Mouse (Mus musculus): ENCODE data around the gene Trpv5. TPM values are rescaled to one million over a fixed set of nuclear protein-coding genes. Genes with fewer than 3 reads are reported as not detected.

The Trpv5 gene
- 0.16 and 0.22 TPM in 2 replicates for total RNA-seq (2012; rRNA removed)

GRCm38 (mm10) chr6:41680669-41681068, at the start of gene Trpv5:
TSS of gene Trpv5 (minus strand) at chr6:41680769.
- in situ Hi-C loops (cut with MboI; ENCODE audit: low sequenced_read_pairs in 2 of 2, unreplicated experiment in 2 of 2): no loop called here
- H3K4me3 ChIP-seq (ENCODE audit: insufficient read depth in 1 of 2, low read depth in 1 of 2, low read length in 2 of 2, poor library complexity in 1 of 2, severe bottlenecking in 1 of 2): no peak within 1 kb of the TSS
- no peaks in the 10 kb centered on the region for H3K36me3 ChIP-seq (ENCODE audit: control insufficient read depth, insufficient read depth, low read length, poor library complexity, severe bottlenecking)
- no peaks in the 10 kb centered on the region for H3K9me3 ChIP-seq (ENCODE audit: control insufficient read depth, insufficient read depth, low read depth, low read length)
- TF ChIP-seq HCFC1 (IDR thresholded peaks at IDR 0.05; ENCODE audit: borderline replicate concordance, insufficient read depth, low read length) (no peak), ZC3H11A (IDR thresholded peaks at IDR 0.05; ENCODE audit: borderline replicate concordance, low read depth, low read length) (no peak), CHD2 (IDR thresholded peaks at IDR 0.05; ENCODE audit: low read depth, low read length) (no peak), MAFK (IDR thresholded peaks at IDR 0.05; ENCODE audit: insufficient read depth, low read depth, low read length) (no peak), ZNF384 (IDR thresholded peaks at IDR 0.05; ENCODE audit: low read depth, low read length) (no peak)
- H3K9ac ChIP-seq (ENCODE audit: insufficient read depth, low read depth, low read length, poor library complexity, severe bottlenecking): no peak within 1 kb of the TSS
- no peak for DNase-seq (ENCODE audit: low read depth, low spot score)
- H3K4me1 ChIP-seq (ENCODE audit: control insufficient read depth in 2 of 2, insufficient read depth in 2 of 2, low read length in 2 of 2, poor library complexity in 1 of 2): peaks cover 0 to 3% of the 10 kb centered on the region in 2 experiments; a peak in 1 of 4 replicates
- H3K27ac ChIP-seq (ENCODE audit: insufficient read depth, low read depth, low read length, poor library complexity, severe bottlenecking): no peak within 1 kb of the TSS

GRCm38 (mm10) chr6:41727989-41728609, 47.5 kb upstream of the Trpv5 start:
- H3K36me3 ChIP-seq (ENCODE audit: control insufficient read depth, insufficient read depth, low read length, poor library complexity, severe bottlenecking): no peaks in the 10 kb centered on the region
- H3K4me3 ChIP-seq (ENCODE audit: insufficient read depth in 1 of 2, low read depth in 1 of 2, low read length in 2 of 2, poor library complexity in 1 of 2, severe bottlenecking in 1 of 2): no peak overlapping the region
- no peaks in the 10 kb centered on the region for H3K9me3 ChIP-seq (ENCODE audit: control insufficient read depth, insufficient read depth, low read depth, low read length)
- in situ Hi-C loops (cut with MboI; ENCODE audit: low sequenced_read_pairs in 2 of 2, unreplicated experiment in 2 of 2): no loop called here
- H3K4me1 ChIP-seq (ENCODE audit: control insufficient read depth in 2 of 2, insufficient read depth in 2 of 2, low read length in 2 of 2, poor library complexity in 1 of 2): no peaks in the 10 kb centered on the region
- no peak overlapping the region for H3K27ac ChIP-seq (ENCODE audit: insufficient read depth, low read depth, low read length, poor library complexity, severe bottlenecking)
- DNase-seq (ENCODE audit: low read depth, low spot score): no peak
- no peak for TF ChIP-seq ZC3H11A (IDR thresholded peaks at IDR 0.05; ENCODE audit: borderline replicate concordance, low read depth, low read length)
- TF ChIP-seq CHD2 (IDR thresholded peaks at IDR 0.05; ENCODE audit: low read depth, low read length): no peak
- no peak overlapping the region for H3K9ac ChIP-seq (ENCODE audit: insufficient read depth, low read depth, low read length, poor library complexity, severe bottlenecking)

GRCm38 (mm10) chr6:41721430-41721829, 40.9 kb upstream of the Trpv5 start:
- no peaks in the 10 kb centered on the region for H3K36me3 ChIP-seq (ENCODE audit: control insufficient read depth, insufficient read depth, low read length, poor library complexity, severe bottlenecking)
- no peak overlapping the region for H3K4me3 ChIP-seq (ENCODE audit: insufficient read depth in 1 of 2, low read depth in 1 of 2, low read length in 2 of 2, poor library complexity in 1 of 2, severe bottlenecking in 1 of 2)
- H3K27ac ChIP-seq (ENCODE audit: insufficient read depth, low read depth, low read length, poor library complexity, severe bottlenecking): no peak overlapping the region
- no peak overlapping the region for H3K9ac ChIP-seq (ENCODE audit: insufficient read depth, low read depth, low read length, poor library complexity, severe bottlenecking)
- no peak for DNase-seq (ENCODE audit: low read depth, low spot score)
- in situ Hi-C loops (cut with MboI; ENCODE audit: low sequenced_read_pairs in 2 of 2, unreplicated experiment in 2 of 2): no loop called here
- TF ChIP-seq ZC3H11A (IDR thresholded peaks at IDR 0.05; ENCODE audit: borderline replicate concordance, low read depth, low read length): no peak
- TF ChIP-seq MAFK (IDR thresholded peaks at IDR 0.05; ENCODE audit: insufficient read depth, low read depth, low read length): no peak
- TF ChIP-seq HCFC1 (IDR thresholded peaks at IDR 0.05; ENCODE audit: borderline replicate concordance, insufficient read depth, low read length): no peak
- TF ChIP-seq ZNF384 (IDR thresholded peaks at IDR 0.05; ENCODE audit: low read depth, low read length): no peak
- no peak for TF ChIP-seq CHD2 (IDR thresholded peaks at IDR 0.05; ENCODE audit: low read depth, low read length)
- H3K4me1 ChIP-seq (ENCODE audit: control insufficient read depth in 2 of 2, insufficient read depth in 2 of 2, low read length in 2 of 2, poor library complexity in 1 of 2): no peaks in the 10 kb centered on the region
- H3K9me3 ChIP-seq (ENCODE audit: control insufficient read depth, insufficient read depth, low read depth, low read length): no peaks in the 10 kb centered on the region

GRCm38 (mm10) chr6:41710281-41710680, 29.7 kb upstream of the Trpv5 start:
- in situ Hi-C loops (cut with MboI; ENCODE audit: low sequenced_read_pairs in 2 of 2, unreplicated experiment in 2 of 2): no loop called here
- H3K27ac ChIP-seq (ENCODE audit: insufficient read depth, low read depth, low read length, poor library complexity, severe bottlenecking): no peak overlapping the region
- no peak overlapping the region for H3K4me3 ChIP-seq (ENCODE audit: insufficient read depth in 1 of 2, low read depth in 1 of 2, low read length in 2 of 2, poor library complexity in 1 of 2, severe bottlenecking in 1 of 2)
- no peak for TF ChIP-seq CHD2 (IDR thresholded peaks at IDR 0.05; ENCODE audit: low read depth, low read length)
- no peak for TF ChIP-seq ZNF384 (IDR thresholded peaks at IDR 0.05; ENCODE audit: low read depth, low read length)
- no peak for TF ChIP-seq ZC3H11A (IDR thresholded peaks at IDR 0.05; ENCODE audit: borderline replicate concordance, low read depth, low read length)
- no peak for TF ChIP-seq MAFK (IDR thresholded peaks at IDR 0.05; ENCODE audit: insufficient read depth, low read depth, low read length)
- TF ChIP-seq HCFC1 (IDR thresholded peaks at IDR 0.05; ENCODE audit: borderline replicate concordance, insufficient read depth, low read length): no peak
- no peak overlapping the region for H3K9ac ChIP-seq (ENCODE audit: insufficient read depth, low read depth, low read length, poor library complexity, severe bottlenecking)
- H3K4me1 ChIP-seq (ENCODE audit: control insufficient read depth in 2 of 2, insufficient read depth in 2 of 2, low read length in 2 of 2, poor library complexity in 1 of 2): no peaks in the 10 kb centered on the region
- no peak for DNase-seq (ENCODE audit: low read depth, low spot score)
- no peaks in the 10 kb centered on the region for H3K9me3 ChIP-seq (ENCODE audit: control insufficient read depth, insufficient read depth, low read depth, low read length)
- no peaks in the 10 kb centered on the region for H3K36me3 ChIP-seq (ENCODE audit: control insufficient read depth, insufficient read depth, low read length, poor library complexity, severe bottlenecking)

- TF ChIP-seq ZNF384 (IDR thresholded peaks at IDR 0.05; ENCODE audit: low read depth, low read length) (no peak), ZC3H11A (IDR thresholded peaks at IDR 0.05; ENCODE audit: borderline replicate concordance, low read depth, low read length) (no peak), MAFK (IDR thresholded peaks at IDR 0.05; ENCODE audit: insufficient read depth, low read depth, low read length) (no peak), HCFC1 (IDR thresholded peaks at IDR 0.05; ENCODE audit: borderline replicate concordance, insufficient read depth, low read length) (no peak), CHD2 (IDR thresholded peaks at IDR 0.05; ENCODE audit: low read depth, low read length) (no peak)
- Histone ChIP-seq H3K36me3 (ENCODE audit: control insufficient read depth, insufficient read depth, low read length, poor library complexity, severe bottlenecking) (no peaks in the 10 kb centered on the region), H3K27ac (ENCODE audit: insufficient read depth, low read depth, low read length, poor library complexity, severe bottlenecking) (no peak overlapping the region), H3K4me3 (ENCODE audit: insufficient read depth in 1 of 2, low read depth in 1 of 2, low read length in 2 of 2, poor library complexity in 1 of 2, severe bottlenecking in 1 of 2) (no peak overlapping the region), H3K9me3 (ENCODE audit: control insufficient read depth, insufficient read depth, low read depth, low read length) (no peaks in the 10 kb centered on the region), H3K4me1 (ENCODE audit: control insufficient read depth in 2 of 2, insufficient read depth in 2 of 2, low read length in 2 of 2, poor library complexity in 1 of 2) (no peaks in the 10 kb centered on the region), H3K9ac (ENCODE audit: insufficient read depth, low read depth, low read length, poor library complexity, severe bottlenecking) (no peak overlapping the region)
- DNase-seq (ENCODE audit: low read depth, low spot score): no peak
- in situ Hi-C loops (cut with MboI; ENCODE audit: low sequenced_read_pairs in 2 of 2, unreplicated experiment in 2 of 2): no loop called here
Measured at GRCm38 (mm10) chr6:41706275-41706674, 25.7 kb upstream of the Trpv5 start.

Data from ES-E14 (cell line).